Mouse (Mus musculus): ENCODE data around the gene Kpnb1. TPM values are rescaled to one million over a fixed set of nuclear protein-coding genes. Genes with fewer than 3 reads are reported as not detected.
A peak's percentile ranks its signal among the peaks of the same experiment; 100 is the strongest.
"Not testable (repeated sequence)": the region's sequence is repeated elsewhere in the genome, so short reads cannot be mapped to it uniquely, and the experiment has no call there.

The Kpnb1 gene
- polyA plus RNA-seq, 1 experiment, result 2.5 TPM

DNA sequence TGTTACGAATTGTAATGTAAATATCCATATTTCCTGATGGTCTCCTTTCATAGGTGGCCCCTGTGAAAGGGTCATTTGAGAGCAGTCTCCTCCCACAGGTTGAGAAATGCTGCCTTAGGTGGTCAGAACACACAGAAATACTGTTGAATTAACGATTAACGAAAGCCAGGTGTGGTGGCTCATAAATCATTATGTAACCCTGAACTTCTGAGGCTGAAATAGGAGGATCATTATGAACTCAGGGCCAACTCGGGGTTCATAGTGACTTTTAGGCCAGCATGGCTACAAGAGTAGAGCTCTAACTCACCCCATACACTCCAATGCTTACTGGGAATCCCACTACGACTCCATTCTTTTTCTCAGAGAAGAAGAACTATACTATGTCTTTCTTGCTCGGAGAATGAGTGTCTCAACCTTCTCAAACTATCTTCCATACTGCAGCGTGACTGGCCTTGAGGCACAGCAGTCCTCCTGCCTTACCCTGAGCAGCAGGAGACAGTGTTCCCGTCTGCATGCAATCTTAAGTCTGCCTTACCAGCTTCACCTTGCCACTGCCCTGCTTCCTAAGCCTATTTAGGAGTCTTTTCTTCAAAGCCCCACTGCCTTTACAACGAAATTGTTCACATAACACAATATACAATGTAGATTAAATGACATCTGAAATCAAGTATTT is 23.2 kb upstream of the Kpnb1 start:
- H3K4me1 ChIP-seq (ENCODE audit: control insufficient read depth), result peaks cover 23% of the 10 kb centered on the region
- peaks cover 48% of the 10 kb centered on the region for H3K36me3 ChIP-seq (ENCODE audit: control insufficient read depth)
- H3K27me3 ChIP-seq (ENCODE audit: control insufficient read depth), result no peaks in the 10 kb centered on the region
- no peak overlapping the region for H3K4me3 ChIP-seq (replicated peaks)
- no peak for TF ChIP-seq TAL1 (IDR thresholded peaks at IDR 0.05; ENCODE audit: low read length)
- H3K9me3 ChIP-seq (ENCODE audit: control insufficient read depth, low read length), result no peaks in the 10 kb centered on the region

- Histone ChIP-seq H3K4me1 (ENCODE audit: control insufficient read depth) (peaks cover 24% of the 10 kb centered on the region), H3K9me3 (ENCODE audit: control insufficient read depth, low read length) (no peaks in the 10 kb centered on the region), H3K36me3 (ENCODE audit: control insufficient read depth) (peaks cover 23% of the 10 kb centered on the region), H3K4me3 (replicated peaks) (no peak overlapping the region), H3K27me3 (ENCODE audit: control insufficient read depth) (no peaks in the 10 kb centered on the region)
- TF ChIP-seq GATA1 (IDR thresholded peaks at IDR 0.05; ENCODE audit: low read length) (no peak), TAL1 (IDR thresholded peaks at IDR 0.05; ENCODE audit: low read length) (no peak)
Measured at GRCm38 (mm10) chr11:97207011-97207422, 19.3 kb upstream of the Kpnb1 start.

DNA sequence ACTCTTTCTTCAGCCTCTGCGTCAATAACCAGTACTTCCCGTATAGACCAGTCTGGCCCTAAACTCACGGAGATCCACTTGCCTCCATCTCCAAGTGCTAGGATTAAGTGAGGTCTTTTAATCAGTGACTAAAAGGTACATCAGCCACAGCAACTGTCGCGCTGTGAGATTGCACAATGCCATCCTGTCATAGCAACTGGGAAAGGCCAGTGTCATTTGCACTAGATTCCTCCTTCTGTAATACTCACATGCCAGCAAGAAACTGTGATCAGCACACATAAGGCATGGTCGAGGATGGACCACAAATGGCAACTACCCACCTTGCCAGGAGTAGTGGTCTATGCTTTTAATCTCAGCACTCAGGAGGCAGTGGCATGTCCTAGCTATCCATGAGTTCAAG is 11.8 kb upstream of the Kpnb1 start:
- Histone ChIP-seq H3K36me3 (ENCODE audit: control insufficient read depth) (no peaks in the 10 kb centered on the region), H3K9me3 (ENCODE audit: control insufficient read depth, low read length) (no peaks in the 10 kb centered on the region), H3K4me3 (replicated peaks) (no peak overlapping the region), H3K27me3 (ENCODE audit: control insufficient read depth) (peaks cover 2% of the 10 kb centered on the region; the same call in 1 of the 2 replicates), H3K4me1 (ENCODE audit: control insufficient read depth) (no peaks in the 10 kb centered on the region)
- TF ChIP-seq GATA1 (IDR thresholded peaks at IDR 0.05; ENCODE audit: low read length) (no peak), TAL1 (IDR thresholded peaks at IDR 0.05; ENCODE audit: low read length) (no peak)

- Histone ChIP-seq H3K4me3 (replicated peaks) (no peak overlapping the region), H3K27me3 (ENCODE audit: control insufficient read depth) (peaks cover 2% of the 10 kb centered on the region; the same call in 1 of the 2 replicates), H3K36me3 (ENCODE audit: control insufficient read depth) (no peaks in the 10 kb centered on the region), H3K4me1 (ENCODE audit: control insufficient read depth) (no peaks in the 10 kb centered on the region), H3K9me3 (ENCODE audit: control insufficient read depth, low read length) (no peaks in the 10 kb centered on the region)
- no peak for TF ChIP-seq GATA1 (IDR thresholded peaks at IDR 0.05; ENCODE audit: low read length)
- no peak for TF ChIP-seq TAL1 (IDR thresholded peaks at IDR 0.05; ENCODE audit: low read length)
Measured at GRCm38 (mm10) chr11:97198601-97199000, 10.9 kb upstream of the Kpnb1 start.

DNA sequence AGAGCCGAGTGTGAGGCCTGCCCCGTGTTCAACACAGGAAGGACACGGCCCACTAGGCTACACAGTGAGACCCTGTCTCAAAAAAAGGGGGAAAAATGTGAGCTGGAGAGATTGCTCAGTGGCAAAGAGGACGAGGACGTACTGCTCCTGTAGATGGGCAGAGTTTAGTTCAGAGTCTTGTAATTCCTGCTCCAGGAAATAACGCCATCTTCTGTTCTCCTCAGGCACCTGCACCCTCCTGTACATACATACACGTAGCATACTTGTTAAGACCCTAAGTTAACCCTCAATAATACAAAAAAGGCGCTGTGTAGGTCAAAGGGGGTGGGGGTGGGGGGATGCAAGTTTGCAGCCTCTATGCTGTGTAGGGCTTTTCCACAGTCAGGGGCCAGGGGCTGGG is 9.3 kb upstream of the Kpnb1 start:
- Histone ChIP-seq H3K27me3 (ENCODE audit: control insufficient read depth) (peaks cover 2% of the 10 kb centered on the region; the same call in 1 of the 2 replicates), H3K4me3 (replicated peaks) (no peak overlapping the region), H3K4me1 (ENCODE audit: control insufficient read depth) (no peaks in the 10 kb centered on the region), H3K36me3 (ENCODE audit: control insufficient read depth) (peaks cover 2% of the 10 kb centered on the region; the same call in 1 of the 2 replicates), H3K9me3 (ENCODE audit: control insufficient read depth, low read length) (no peaks in the 10 kb centered on the region)
- TF ChIP-seq GATA1 (IDR thresholded peaks at IDR 0.05; ENCODE audit: low read length), result no peak
- TF ChIP-seq TAL1 (IDR thresholded peaks at IDR 0.05; ENCODE audit: low read length), result no peak

DNA sequence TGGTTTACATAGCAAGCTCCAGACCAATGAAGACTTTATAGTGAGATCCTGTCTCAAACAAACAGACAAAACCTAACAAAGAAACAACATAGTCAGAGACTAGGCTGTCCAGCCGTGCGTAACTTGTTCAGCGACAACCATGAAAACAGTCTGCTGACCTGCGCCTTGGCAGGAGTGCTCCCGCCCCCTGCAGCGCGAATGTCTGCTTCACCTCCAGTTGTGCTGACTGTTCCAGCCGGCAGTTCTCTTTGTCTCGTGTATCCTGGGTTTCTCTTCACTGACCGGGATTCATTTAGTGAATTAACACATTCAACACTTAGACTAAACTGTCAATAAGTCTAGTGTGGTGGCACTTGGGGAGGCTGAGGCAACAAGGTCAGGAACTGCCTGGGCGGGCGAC is 8.9 kb upstream of the Kpnb1 start:
- Histone ChIP-seq H3K4me1 (ENCODE audit: control insufficient read depth) (no peaks in the 10 kb centered on the region), H3K27me3 (ENCODE audit: control insufficient read depth) (peaks cover 2% of the 10 kb centered on the region; the same call in 1 of the 2 replicates), H3K9me3 (ENCODE audit: control insufficient read depth, low read length) (no peaks in the 10 kb centered on the region), H3K4me3 (replicated peaks) (no peak overlapping the region), H3K36me3 (ENCODE audit: control insufficient read depth) (peaks cover 6% of the 10 kb centered on the region)
- no peak for TF ChIP-seq GATA1 (IDR thresholded peaks at IDR 0.05; ENCODE audit: low read length)
- no peak for TF ChIP-seq TAL1 (IDR thresholded peaks at IDR 0.05; ENCODE audit: low read length)

DNA sequence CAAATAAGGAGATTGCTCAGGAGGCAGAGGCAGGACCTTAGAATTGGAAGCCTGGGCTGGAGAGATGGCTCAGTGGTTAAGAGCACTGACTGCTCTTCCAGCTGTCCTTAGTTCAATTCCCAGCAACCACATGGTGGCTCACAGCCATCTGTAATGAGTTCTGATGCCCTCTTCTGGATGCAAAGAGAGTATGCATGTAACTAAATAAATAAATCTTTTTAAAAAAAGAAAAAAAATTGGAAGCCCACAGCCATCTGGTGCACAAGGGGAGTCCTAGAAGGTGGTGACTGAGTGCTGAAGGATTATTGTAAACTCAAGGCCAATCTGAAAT is 4.9 kb upstream of the Kpnb1 start:
- Histone ChIP-seq H3K36me3 (ENCODE audit: control insufficient read depth) (peaks cover 23% of the 10 kb centered on the region), H3K4me3 (replicated peaks) (no peak overlapping the region), H3K9me3 (ENCODE audit: control insufficient read depth, low read length) (no peaks in the 10 kb centered on the region), H3K4me1 (ENCODE audit: control insufficient read depth) (peaks cover 26% of the 10 kb centered on the region), H3K27me3 (ENCODE audit: control insufficient read depth) (no peaks in the 10 kb centered on the region)
- TF ChIP-seq TAL1 (IDR thresholded peaks at IDR 0.05; ENCODE audit: low read length) (no peak), GATA1 (IDR thresholded peaks at IDR 0.05; ENCODE audit: low read length) (no peak)

DNA sequence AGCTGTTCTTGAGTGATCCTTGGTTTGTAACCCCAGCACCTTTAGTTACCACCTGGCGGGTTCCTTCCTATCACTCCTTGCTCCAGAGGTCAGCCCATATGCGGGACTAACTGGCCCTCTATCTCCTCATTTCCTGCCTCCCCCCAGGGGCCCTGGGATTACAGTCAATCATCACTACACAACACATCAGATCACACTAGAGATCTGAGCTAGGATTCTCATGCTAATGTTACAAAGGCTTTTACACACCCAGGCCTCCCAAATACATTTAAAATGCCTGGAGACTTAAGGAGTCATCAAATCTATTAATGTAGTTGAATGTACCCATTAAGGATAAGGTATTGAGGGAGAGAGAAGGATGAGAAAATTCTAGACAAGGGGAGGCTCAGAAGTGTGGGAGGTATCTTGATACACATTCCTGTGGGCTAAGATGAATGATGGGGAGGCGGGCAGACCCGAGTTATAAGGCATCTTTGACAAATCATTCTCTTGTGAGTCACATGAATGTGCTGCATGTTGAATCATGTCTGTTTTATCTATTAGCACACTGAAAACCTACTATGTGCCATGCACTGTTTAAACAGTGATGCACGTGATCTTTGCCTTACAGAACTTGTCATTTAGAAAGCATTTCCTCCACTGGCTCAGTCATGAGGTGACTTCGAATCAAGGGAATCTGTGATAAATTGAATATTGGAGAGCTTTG is 4.4 kb upstream of the Kpnb1 start:
- peaks cover 26% of the 10 kb centered on the region for H3K4me1 ChIP-seq (ENCODE audit: control insufficient read depth)
- TF ChIP-seq GATA1 (IDR thresholded peaks at IDR 0.05; ENCODE audit: low read length) (no peak), TAL1 (IDR thresholded peaks at IDR 0.05; ENCODE audit: low read length) (no peak)
- no peaks in the 10 kb centered on the region for H3K9me3 ChIP-seq (ENCODE audit: control insufficient read depth, low read length)
- peaks cover 23% of the 10 kb centered on the region for H3K36me3 ChIP-seq (ENCODE audit: control insufficient read depth)
- no peak overlapping the region for H3K4me3 ChIP-seq (replicated peaks)
- no peaks in the 10 kb centered on the region for H3K27me3 ChIP-seq (ENCODE audit: control insufficient read depth)

DNA sequence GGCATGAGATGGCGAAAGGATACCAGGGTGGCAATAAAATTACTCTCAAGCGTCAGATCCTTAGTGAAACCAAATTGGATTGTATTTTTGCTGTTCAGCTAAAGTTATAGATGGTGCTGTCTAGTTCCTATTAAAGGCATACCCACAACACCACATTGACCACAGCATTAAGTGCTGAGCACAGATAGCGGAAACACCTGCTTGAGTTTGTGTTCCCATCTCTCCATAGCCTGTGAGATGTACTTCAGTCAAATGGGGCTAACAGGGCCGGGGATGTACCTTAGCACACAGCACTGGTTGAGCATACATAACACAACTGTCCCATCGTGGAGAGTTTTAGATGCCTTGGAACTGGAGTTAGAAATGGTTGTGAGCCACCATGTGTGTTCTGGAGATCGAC is 3.3 kb upstream of the Kpnb1 start:
- H3K36me3 ChIP-seq (ENCODE audit: control insufficient read depth), result peaks cover 32% of the 10 kb centered on the region

DNA sequence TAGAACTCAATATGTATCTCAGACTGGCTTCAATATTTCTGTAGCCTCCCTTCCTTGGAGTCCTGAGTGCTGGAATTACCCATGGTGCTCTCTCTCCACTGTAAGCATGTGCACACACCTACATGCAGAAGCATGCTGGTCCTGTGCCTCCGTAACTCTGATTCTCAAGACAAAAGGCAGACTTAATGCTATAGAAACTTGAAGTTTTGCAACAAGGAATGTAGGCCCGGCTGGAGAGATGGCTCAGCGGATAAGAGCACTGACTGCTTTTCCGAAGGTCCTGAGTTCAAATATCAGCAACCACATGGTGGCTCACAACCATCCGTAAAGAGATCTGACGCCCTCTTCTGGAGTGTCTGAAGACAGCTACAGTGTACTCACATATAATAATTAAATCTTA is 2.0 kb upstream of the Kpnb1 start:
- Histone ChIP-seq H3K36me3 (ENCODE audit: control insufficient read depth) (peaks cover 45% of the 10 kb centered on the region), H3K4me1 (ENCODE audit: control insufficient read depth) (peaks cover 48% of the 10 kb centered on the region), H3K4me3 (replicated peaks) (peak overlapping the region; percentile 91)
- H3K27me3 ChIP-seq (ENCODE audit: control insufficient read depth); H3K9me3 ChIP-seq (ENCODE audit: control insufficient read depth, low read length): not testable (repeated sequence)

More for the DNA sequence above, 3.3 kb upstream of the Kpnb1 start:
- H3K9me3 ChIP-seq (ENCODE audit: control insufficient read depth, low read length), result no peaks in the 10 kb centered on the region
- no peaks in the 10 kb centered on the region for H3K27me3 ChIP-seq (ENCODE audit: control insufficient read depth)
- H3K4me3 ChIP-seq (replicated peaks), result no peak overlapping the region
- no peak for TF ChIP-seq GATA1 (IDR thresholded peaks at IDR 0.05; ENCODE audit: low read length)
- no peak for TF ChIP-seq TAL1 (IDR thresholded peaks at IDR 0.05; ENCODE audit: low read length)
- peaks cover 35% of the 10 kb centered on the region for H3K4me1 ChIP-seq (ENCODE audit: control insufficient read depth)
